Mouse (Mus musculus) frontal cortex, postnatal 36 days (tissue): Measurements from ENCODE around the gene Gm4981.
"Not testable (repeated sequence)": the region's sequence is repeated elsewhere in the genome, so short reads cannot be mapped to it uniquely, and the experiment has no call there.

Experiments
- DNase-seq, 2 experiments: peaks; one replicate each; pipeline ENCODE4 v3.0.0; 2022; ENCODE audit warnings: low spot score in 2 of 2

Gene Gm4981

GRCm38 (mm10) chr10:58223161-58223560 is 13.3 kb downstream of the Gm4981 start:
- DNase-seq: not testable (repeated sequence)

- DNase-seq: not testable (repeated sequence)
Measured at GRCm38 (mm10) chr10:58221571-58221970, 14.9 kb downstream of the Gm4981 start.

GRCm38 (mm10) chr10:58220726-58221125 is 15.8 kb downstream of the Gm4981 start:
- DNase-seq: no peak

GRCm38 (mm10) chr10:58217366-58217765 is 19.1 kb downstream of the Gm4981 start:
- DNase-seq: no peak

GRCm38 (mm10) chr10:58215353-58215752 is 21.1 kb downstream of the Gm4981 start:
- DNase-seq: no peak

- DNase-seq: no peak
Measured at GRCm38 (mm10) chr10:58214934-58215333, 21.6 kb downstream of the Gm4981 start.

GRCm38 (mm10) chr10:58214497-58214896 is 22.0 kb downstream of the Gm4981 start:
- DNase-seq: no peak

- DNase-seq: no peak
Measured at GRCm38 (mm10) chr10:58212230-58212629, 24.3 kb downstream of the Gm4981 start.

- DNase-seq: no peak
Measured at GRCm38 (mm10) chr10:58211213-58211612, 25.3 kb downstream of the Gm4981 start.

- no peak for DNase-seq
Measured at GRCm38 (mm10) chr10:58210514-58210913, 26.0 kb downstream of the Gm4981 start.

GRCm38 (mm10) chr10:58209710-58210467 is 26.6 kb downstream of the Gm4981 start:
- no peak for DNase-seq

GRCm38 (mm10) chr10:58206639-58207404 is 29.7 kb downstream of the Gm4981 start:
- DNase-seq: no peak

- no peak for DNase-seq
Measured at GRCm38 (mm10) chr10:58205986-58206385, 30.5 kb downstream of the Gm4981 start.
